Comparison of ENCODE assay signal across 8 mouse cellular contexts in the genomic region with DNA sequence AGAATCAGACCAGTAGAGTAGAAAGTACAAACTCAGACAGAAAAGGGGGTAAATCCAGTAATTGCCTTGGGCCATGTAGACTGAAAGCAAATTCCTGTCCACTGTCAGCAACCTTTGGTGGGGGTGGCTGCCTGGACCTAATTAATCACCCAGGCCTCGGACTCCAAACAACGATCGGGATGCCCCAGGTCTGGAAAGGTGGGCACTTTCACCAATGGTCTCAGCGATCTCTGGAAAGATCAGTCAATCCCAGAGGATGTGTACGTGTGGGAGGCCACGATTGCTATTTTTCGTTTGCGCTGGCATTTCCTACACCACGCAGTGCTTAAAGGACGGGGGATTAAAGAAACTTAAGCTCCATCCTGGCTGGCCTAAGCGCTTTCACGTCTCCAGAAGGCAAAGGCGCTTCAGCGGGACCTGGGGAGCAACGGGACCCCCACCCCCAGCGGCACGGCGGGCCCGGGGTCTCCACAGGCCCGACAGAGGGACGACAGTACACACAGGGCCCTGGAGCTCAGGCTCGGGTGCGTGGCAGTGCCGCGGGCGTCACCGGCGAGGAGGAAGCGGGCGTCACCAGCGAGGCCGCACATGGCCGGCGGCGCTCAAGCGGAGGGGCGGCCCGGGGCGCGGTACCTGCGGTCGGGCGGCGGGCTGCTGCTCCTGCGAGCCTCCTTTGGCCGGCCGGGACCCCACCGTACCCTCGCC. TPM values are rescaled to one million over a fixed set of nuclear protein-coding genes. Genes with fewer than 3 reads are reported as not detected.
DNase-seq lines count a peak whose midpoint lies in the region; ATAC-seq lines count a peak whose summit lies in the region.

No protein-coding gene starts in this region.

- H3K4me3 ChIP-seq in hindbrain, embryonic 11.5 days (ENCODE audit: low read depth, low read length) = peak overlapping the region; percentile 94
- H3K4me3 ChIP-seq in liver, embryonic 12.5 days = peak overlapping the region; percentile 85

- no peaks in the 10 kb centered on the region for H3K9me3 ChIP-seq in hindbrain, embryonic 11.5 days (ENCODE audit: control insufficient read depth, low read length)
- no peaks in the 10 kb centered on the region for H3K9me3 ChIP-seq in liver, embryonic 12.5 days (replicated peaks)

- H3K27ac ChIP-seq in hindbrain, embryonic 11.5 days (ENCODE audit: low read depth, low read length) = peak overlapping the region; percentile 86
- H3K27ac ChIP-seq in liver, embryonic 12.5 days = peak overlapping the region; percentile 85

- H3K4me2 ChIP-seq in hindbrain, embryonic 11.5 days (replicated peaks; ENCODE audit: low read depth, low read length) = peak overlapping the region; percentile 69
- peak overlapping the region; percentile 93 for H3K4me2 ChIP-seq in liver, embryonic 12.5 days

- no peaks in the 10 kb centered on the region for H3K4me1 ChIP-seq in hindbrain, embryonic 11.5 days (replicated peaks; ENCODE audit: control insufficient read depth, insufficient read depth, low read length)
- peaks cover 19% of the 10 kb centered on the region for H3K4me1 ChIP-seq in liver, embryonic 12.5 days

- under 1% methylated on average over 44 of the region's 49 CpGs for WGBS in hindbrain, embryonic 11.5 days
- under 1% methylated on average over 33 of the region's 49 CpGs for WGBS in liver, embryonic 12.5 days (ENCODE audit: insufficient replicate concordance)

- DNase-seq in heart, adult 8-10 months (ENCODE audit: low spot score) = peak; percentile 6
- DNase-seq in heart, postnatal 4 days = no peak
- peak; percentile 64 for DNase-seq in embryo, embryonic 10.5 days (ENCODE audit: low spot score)
- peak; percentile 59 for DNase-seq in hindbrain, embryonic 11.5 days (ENCODE audit: low spot score)
- DNase-seq in retina, embryonic 14.5 days (ENCODE audit: low spot score) = peak; percentile 51
- no peak for DNase-seq in right cerebral cortex, postnatal 14 days

- no peaks in the 10 kb centered on the region for H3K27me3 ChIP-seq in hindbrain, embryonic 11.5 days (ENCODE audit: control insufficient read depth, insufficient read depth, low read length)
- peaks cover 19% of the 10 kb centered on the region for H3K27me3 ChIP-seq in liver, embryonic 12.5 days (replicated peaks)

- H3K9ac ChIP-seq in hindbrain, embryonic 11.5 days (ENCODE audit: low read depth, low read length) = peak overlapping the region; percentile 93
- peak overlapping the region; percentile 95 for H3K9ac ChIP-seq in liver, embryonic 12.5 days

- 0 out of 2 replicates have a peak, but pooled peaks cover 3% of the 10 kb centered on the region for H3K36me3 ChIP-seq in hindbrain, embryonic 11.5 days (ENCODE audit: control insufficient read depth, insufficient read depth, low read length)
- H3K36me3 ChIP-seq in liver, embryonic 12.5 days = peaks cover 41% of the 10 kb centered on the region

- peak; percentile 90 for ATAC-seq in CD4-positive, CD25-positive, alpha-beta regulatory T cell, adult 4 months
- peak; percentile 91 for ATAC-seq in hindbrain, embryonic 11.5 days (ENCODE audit: low FRiP score)
- peak; percentile 87 for ATAC-seq in liver, embryonic 12.5 days

RNA-seq across cellular contexts. Expression of a gene that starts 0.5 kb away (rescaled TPM):
- 10 to 100 TPM; 10.2 to 14.1 (median 13.5) TPM for total RNA-seq in heart, adult 8-10 months (2022)
- total RNA-seq in heart, postnatal 4 days (2021) = 10 to 100 TPM; 23.8 to 26.0 TPM
- polyA plus RNA-seq in CD4-positive, CD25-positive, alpha-beta regulatory T cell, adult 4 months (2017; shearing (Covaris generic)) = 1 to 10 TPM; 4.4 to 5.1 TPM
- polyA plus RNA-seq in hindbrain, embryonic 11.5 days (2014; fragmentation: Nextera tagmentation; extraction: Ambion mirVana) = 16.2 and 21.4 TPM in 2 replicates
- 8.8 and 9.2 TPM in 2 replicates for polyA plus RNA-seq in liver, embryonic 12.5 days (2016; fragmentation: Nextera tagmentation; extraction: Ambion mirVana)

RNA-seq across cellular contexts. Expression of a gene that starts 48.1 kb away (rescaled TPM):
- total RNA-seq in heart, adult 8-10 months (2022) = 1 to 10 TPM; 2.7 to 3.5 (median 2.9) TPM
- 10 to 100 TPM; 10.3 to 11.9 TPM for total RNA-seq in heart, postnatal 4 days (2021)
- polyA plus RNA-seq in CD4-positive, CD25-positive, alpha-beta regulatory T cell, adult 4 months (2017; shearing (Covaris generic)) = 10 to 100 TPM; 23.9 to 30.0 TPM
- polyA plus RNA-seq in hindbrain, embryonic 11.5 days (2014; fragmentation: Nextera tagmentation; extraction: Ambion mirVana) = 29.4 and 33.5 TPM in 2 replicates
- polyA plus RNA-seq in liver, embryonic 12.5 days (2016; fragmentation: Nextera tagmentation; extraction: Ambion mirVana) = 9.0 and 12.5 TPM in 2 replicates

Comparison
In these comparisons a context has a peak if more than half of its experiments do, and no peak if none do; other contexts are left out.
1. DNase-seq: peak in heart, adult 8-10 months (single experiment), embryo, embryonic 10.5 days (single experiment), hindbrain, embryonic 11.5 days (single experiment) and retina, embryonic 14.5 days (single experiment); none in heart, postnatal 4 days (single experiment) and right cerebral cortex, postnatal 14 days (single experiment).
2. Peak in every context shown above with its lines, with median percentiles within 50 percentile points of each other: ATAC-seq.